Mouse (Mus musculus): ENCODE results near the gene Tln1. TPM values are rescaled to one million over a fixed set of nuclear protein-coding genes. Genes with fewer than 3 reads are reported as not detected.
A peak's percentile ranks its signal among the peaks of the same experiment; 100 is the strongest.

Tln1 gene
- polyA plus RNA-seq, 1 experiment = 44.9 TPM

- Histone ChIP-seq H3K4me3 (ENCODE audit: control insufficient read depth, low read depth, low read length) (no peak overlapping the region), H3K36me3 (ENCODE audit: control insufficient read depth, insufficient read depth, low read length) (peaks cover 21% of the 10 kb centered on the region)
- TF ChIP-seq POLR2A (IDR thresholded peaks at IDR 0.05; ENCODE audit: control insufficient read depth, low read depth, low read length) = no peak
- TF ChIP-seq CTCF (IDR thresholded peaks at IDR 0.05; ENCODE audit: control insufficient read depth, insufficient read depth, insufficient replicate concordance, low read depth, low read length) = no peak
These were observed 16.0 kb downstream of the Tln1 start for GRCm38 (mm10) chr4:43546375-43547047.

GRCm38 (mm10) chr4:43542044-43542443, 20.4 kb downstream of the Tln1 start:
- Histone ChIP-seq H3K27me3 (ENCODE audit: control insufficient read depth, insufficient read depth, low read length) (no peaks in the 10 kb centered on the region), H3K36me3 (ENCODE audit: control insufficient read depth, insufficient read depth, low read length) (peaks cover 24% of the 10 kb centered on the region), H3K27ac (ENCODE audit: control insufficient read depth, insufficient read depth, low read depth, low read length) (no peak overlapping the region), H3K4me1 (ENCODE audit: control insufficient read depth, insufficient read depth, low read length) (no peaks in the 10 kb centered on the region), H3K4me3 (ENCODE audit: control insufficient read depth, low read depth, low read length) (no peak overlapping the region)
- no peak for TF ChIP-seq POLR2A (IDR thresholded peaks at IDR 0.05; ENCODE audit: control insufficient read depth, low read depth, low read length)
- no peak for TF ChIP-seq CTCF (IDR thresholded peaks at IDR 0.05; ENCODE audit: control insufficient read depth, insufficient read depth, insufficient replicate concordance, low read depth, low read length)

More at GRCm38 (mm10) chr4:43546375-43547047, 16.0 kb downstream of the Tln1 start:
- H3K27ac ChIP-seq (ENCODE audit: control insufficient read depth, insufficient read depth, low read depth, low read length) = no peak overlapping the region
- no peaks in the 10 kb centered on the region for H3K4me1 ChIP-seq (ENCODE audit: control insufficient read depth, insufficient read depth, low read length)
- H3K27me3 ChIP-seq (ENCODE audit: control insufficient read depth, insufficient read depth, low read length) = no peaks in the 10 kb centered on the region

- no peak overlapping the region for H3K4me3 ChIP-seq (ENCODE audit: control insufficient read depth, low read depth, low read length)
- peaks cover 10% of the 10 kb centered on the region for H3K36me3 ChIP-seq (ENCODE audit: control insufficient read depth, insufficient read depth, low read length)
- no peaks in the 10 kb centered on the region for H3K27me3 ChIP-seq (ENCODE audit: control insufficient read depth, insufficient read depth, low read length)
- TF ChIP-seq CTCF (IDR thresholded peaks at IDR 0.05; ENCODE audit: control insufficient read depth, insufficient read depth, insufficient replicate concordance, low read depth, low read length) = no peak
- no peak for TF ChIP-seq POLR2A (IDR thresholded peaks at IDR 0.05; ENCODE audit: control insufficient read depth, low read depth, low read length)
- H3K4me1 ChIP-seq (ENCODE audit: control insufficient read depth, insufficient read depth, low read length) = peaks cover 3% of the 10 kb centered on the region
- no peak overlapping the region for H3K27ac ChIP-seq (ENCODE audit: control insufficient read depth, insufficient read depth, low read depth, low read length)
These were observed 26.5 kb downstream of the Tln1 start for GRCm38 (mm10) chr4:43536031-43536430.

GRCm38 (mm10) chr4:43535628-43536027, 26.9 kb downstream of the Tln1 start:
- Histone ChIP-seq H3K27ac (ENCODE audit: control insufficient read depth, insufficient read depth, low read depth, low read length) (no peak overlapping the region), H3K4me3 (ENCODE audit: control insufficient read depth, low read depth, low read length) (no peak overlapping the region), H3K27me3 (ENCODE audit: control insufficient read depth, insufficient read depth, low read length) (no peaks in the 10 kb centered on the region), H3K4me1 (ENCODE audit: control insufficient read depth, insufficient read depth, low read length) (peaks cover 3% of the 10 kb centered on the region), H3K36me3 (ENCODE audit: control insufficient read depth, insufficient read depth, low read length) (peaks cover 10% of the 10 kb centered on the region)
- TF ChIP-seq POLR2A (IDR thresholded peaks at IDR 0.05; ENCODE audit: control insufficient read depth, low read depth, low read length) (no peak), CTCF (IDR thresholded peaks at IDR 0.05; ENCODE audit: control insufficient read depth, insufficient read depth, insufficient replicate concordance, low read depth, low read length) (no peak)

GRCm38 (mm10) chr4:43533270-43533669, 29.2 kb downstream of the Tln1 start:
- Histone ChIP-seq H3K4me3 (ENCODE audit: control insufficient read depth, low read depth, low read length) (no peak overlapping the region), H3K27me3 (ENCODE audit: control insufficient read depth, insufficient read depth, low read length) (no peaks in the 10 kb centered on the region), H3K36me3 (ENCODE audit: control insufficient read depth, insufficient read depth, low read length) (peaks cover 3% of the 10 kb centered on the region), H3K4me1 (ENCODE audit: control insufficient read depth, insufficient read depth, low read length) (peaks cover 3% of the 10 kb centered on the region), H3K27ac (ENCODE audit: control insufficient read depth, insufficient read depth, low read depth, low read length) (peak overlapping the region; percentile 65)
- TF ChIP-seq CTCF (IDR thresholded peaks at IDR 0.05; ENCODE audit: control insufficient read depth, insufficient read depth, insufficient replicate concordance, low read depth, low read length) (no peak), POLR2A (IDR thresholded peaks at IDR 0.05; ENCODE audit: control insufficient read depth, low read depth, low read length) (no peak)

- Histone ChIP-seq H3K36me3 (ENCODE audit: control insufficient read depth, insufficient read depth, low read length) (no peaks in the 10 kb centered on the region; the same call in none of the 2 replicates), H3K4me1 (ENCODE audit: control insufficient read depth, insufficient read depth, low read length) (peaks cover 3% of the 10 kb centered on the region), H3K27me3 (ENCODE audit: control insufficient read depth, insufficient read depth, low read length) (no peaks in the 10 kb centered on the region), H3K4me3 (ENCODE audit: control insufficient read depth, low read depth, low read length) (no peak overlapping the region), H3K27ac (ENCODE audit: control insufficient read depth, insufficient read depth, low read depth, low read length) (no peak overlapping the region)
- no peak for TF ChIP-seq POLR2A (IDR thresholded peaks at IDR 0.05; ENCODE audit: control insufficient read depth, low read depth, low read length)
- peak; percentile 28; the same call in 1 of the 2 replicates for TF ChIP-seq CTCF (IDR thresholded peaks at IDR 0.05; ENCODE audit: control insufficient read depth, insufficient read depth, insufficient replicate concordance, low read depth, low read length)
These were observed 31.9 kb downstream of the Tln1 start for GRCm38 (mm10) chr4:43530581-43530980.

GRCm38 (mm10) chr4:43530081-43530501, 32.4 kb downstream of the Tln1 start:
- Histone ChIP-seq H3K27me3 (ENCODE audit: control insufficient read depth, insufficient read depth, low read length) (no peaks in the 10 kb centered on the region), H3K4me3 (ENCODE audit: control insufficient read depth, low read depth, low read length) (no peak overlapping the region), H3K27ac (ENCODE audit: control insufficient read depth, insufficient read depth, low read depth, low read length) (no peak overlapping the region), H3K4me1 (ENCODE audit: control insufficient read depth, insufficient read depth, low read length) (peaks cover 3% of the 10 kb centered on the region), H3K36me3 (ENCODE audit: control insufficient read depth, insufficient read depth, low read length) (no peaks in the 10 kb centered on the region; the same call in 1 of the 2 replicates)
- TF ChIP-seq CTCF (IDR thresholded peaks at IDR 0.05; ENCODE audit: control insufficient read depth, insufficient read depth, insufficient replicate concordance, low read depth, low read length) (no peak), POLR2A (IDR thresholded peaks at IDR 0.05; ENCODE audit: control insufficient read depth, low read depth, low read length) (no peak)
